Mouse (Mus musculus) gastrocnemius, adult 2 months (tissue): ENCODE measurements at regions not wholly inside any gene's neighbourhood (a gene's known extent, or its start where the extent isn't known, plus 50 kb on each side); places are given as distances from the start of the nearest gene placed in this dataset.

Experiments used
- DNase-seq: peaks from one replicate; pipeline ENCODE4 v3.0.0; 2022
- H3K27ac ChIP-seq: fragments of 200-600 bp; 2 replicates; pipeline ENCODE4 v1.8.1; 2022; ENCODE audit warnings: mild to moderate bottlenecking
- H3K4me3 ChIP-seq: fragments of 200-600 bp; 2 replicates; pipeline ENCODE4 v1.8.1; 2022; ENCODE audit warnings: mild to moderate bottlenecking, moderate library complexity
- CTCF ChIP-seq: fragments of 200-600 bp; IDR thresholded peaks from 2 replicates; pipeline ENCODE4 v1.8.1; 2022; ENCODE audit warnings: antibody characterized with exemption, mild to moderate bottlenecking, moderate library complexity
- intact Hi-C: fragments of 180-260 bp; cut with DNase I; formaldehyde crosslinking; loops from one replicate; pipeline ENCODE4 v1.15.1; 2025

DNA sequence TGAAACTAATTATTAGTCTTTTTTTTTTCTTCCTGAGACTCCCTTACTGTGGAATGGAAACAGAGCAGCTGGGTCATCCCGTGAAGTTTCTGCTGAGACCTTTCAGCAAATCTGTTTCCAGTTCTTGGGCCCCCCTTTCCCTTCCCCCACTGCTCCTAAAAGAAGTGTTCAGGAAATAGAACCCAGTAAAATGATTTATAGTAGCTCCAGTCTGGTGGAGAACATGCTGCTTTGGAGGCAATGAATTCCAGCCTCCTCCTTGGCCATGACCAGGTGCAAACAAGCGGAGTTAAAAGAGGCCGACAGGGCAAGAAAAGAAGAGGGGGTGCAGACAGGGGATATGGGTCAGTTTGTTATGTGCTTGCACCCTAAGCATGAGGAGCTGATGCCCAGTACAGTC is 56.6 kb upstream of the Ofcc1 start:
- no peak for DNase-seq
- no peak for TF ChIP-seq CTCF
- intact Hi-C loops = no loop called here
- H3K4me3 ChIP-seq = no peak overlapping the region
- H3K27ac ChIP-seq = no peak overlapping the region

DNA sequence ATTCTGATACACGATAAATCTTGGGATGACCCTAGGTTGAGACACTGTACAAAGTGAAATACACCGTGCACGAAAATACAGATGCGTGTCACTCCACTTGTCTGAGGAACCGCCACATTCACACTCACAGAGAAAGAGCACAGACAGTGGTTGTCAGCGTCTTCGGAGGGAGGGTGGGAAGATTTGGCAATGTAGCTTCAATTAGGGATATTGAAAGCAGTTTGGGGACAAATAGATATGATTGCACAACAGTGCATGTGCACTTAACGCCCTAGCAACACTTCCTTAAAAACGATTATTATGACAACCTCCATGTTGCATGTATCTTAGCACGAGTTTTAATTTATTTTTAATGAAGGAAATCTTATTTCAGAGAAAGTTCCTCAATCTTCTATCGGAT is 51.8 kb upstream of the Ofcc1 start:
- intact Hi-C loops = no loop called here
- Histone ChIP-seq H3K27ac (no peak overlapping the region), H3K4me3 (no peak overlapping the region)
- no peak for DNase-seq
- no peak for TF ChIP-seq CTCF
